Mouse (Mus musculus): ENCODE measurements at regions not wholly inside any gene's neighbourhood (a gene's known extent, or its start where the extent isn't known, plus 50 kb on each side); places are given as distances from the start of the nearest gene placed in this dataset.

DNA sequence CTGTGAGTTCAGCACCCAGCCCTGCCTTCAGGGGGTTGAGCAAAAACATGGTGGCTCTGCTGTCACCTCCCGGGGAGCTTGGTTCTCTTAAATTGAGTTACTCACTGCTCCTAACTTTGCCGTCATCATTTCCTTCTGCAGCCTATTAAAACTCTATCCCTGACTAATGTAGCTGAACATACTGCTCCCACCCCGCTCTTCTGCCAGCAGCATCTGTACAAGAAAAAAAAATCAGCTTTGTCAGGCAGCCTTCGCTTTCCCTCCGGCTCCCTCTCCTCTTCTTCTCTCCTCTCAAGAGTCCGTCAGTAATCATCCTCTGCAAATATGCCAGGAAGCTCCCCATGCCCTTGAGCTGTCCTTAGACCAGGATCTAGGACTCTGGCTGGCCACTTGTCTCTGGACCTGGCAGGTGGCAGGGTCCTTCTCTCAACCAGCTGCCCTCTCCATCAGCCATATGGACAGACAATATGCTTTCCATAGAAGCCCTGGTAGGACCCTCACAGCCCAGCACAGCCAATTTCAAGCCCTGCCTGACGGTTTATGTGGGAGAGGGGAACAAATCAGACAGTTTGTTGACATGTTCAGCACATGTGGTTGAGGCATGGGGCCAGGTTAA lies 95.0 kb upstream of the Nxpe4 start:
- TF ChIP-seq CTCF (IDR thresholded peaks at IDR 0.05): no peak
- no peak for TF ChIP-seq EP300 (IDR thresholded peaks at IDR 0.05; ENCODE audit: insufficient read depth, low read depth, low read length)
- no peak for TF ChIP-seq POLR2A (IDR thresholded peaks at IDR 0.05; ENCODE audit: insufficient read depth, low read depth, low read length)
